Mouse (Mus musculus): ENCODE data around the gene Zc3h13. TPM values are rescaled to one million over a fixed set of nuclear protein-coding genes. Genes with fewer than 3 reads are reported as not detected.

The Zc3h13 gene
- polyA plus RNA-seq, 1 experiment from 2014 or later, result 19.2 TPM

- Histone ChIP-seq H3K9me3 (replicated peaks) (no peaks in the 10 kb centered on the region), H3K4me1 (replicated peaks) (no peaks in the 10 kb centered on the region), H3K27me3 (no peaks in the 10 kb centered on the region), H3K9ac (no peak overlapping the region), H3K36me3 (peaks cover 53% of the 10 kb centered on the region), H3K4me3 (no peak overlapping the region), H3K4me2 (no peak overlapping the region), H3K27ac (no peak overlapping the region)
- 82% methylated on average over 8 of the region's 8 CpGs for WGBS
- no peak for ATAC-seq (replicated peaks; ENCODE audit: insufficient number of reproducible peaks, insufficient read depth, low FRiP score, low read depth)
Measured at GRCm38 (mm10) chr14:75328062-75328461, 43.9 kb downstream of the Zc3h13 start.

- no peak overlapping the region for H3K27ac ChIP-seq
- H3K4me3 ChIP-seq, result no peak overlapping the region
- H3K27me3 ChIP-seq, result no peaks in the 10 kb centered on the region
- H3K4me1 ChIP-seq (replicated peaks), result no peaks in the 10 kb centered on the region
- WGBS, result 87% methylated on average over 6 of the region's 6 CpGs
- no peak for ATAC-seq (replicated peaks; ENCODE audit: insufficient number of reproducible peaks, insufficient read depth, low FRiP score, low read depth)
- no peak overlapping the region for H3K9ac ChIP-seq
- no peak overlapping the region for H3K4me2 ChIP-seq
- H3K36me3 ChIP-seq, result peaks cover 46% of the 10 kb centered on the region
- no peaks in the 10 kb centered on the region for H3K9me3 ChIP-seq (replicated peaks)
Measured at GRCm38 (mm10) chr14:75330621-75331020, 46.4 kb downstream of the Zc3h13 start.

GRCm38 (mm10) chr14:75334321-75334720 lies 50.1 kb downstream of the Zc3h13 start:
- 89% methylated on average over 4 of the region's 4 CpGs for WGBS
- Histone ChIP-seq H3K4me1 (replicated peaks) (no peaks in the 10 kb centered on the region), H3K4me3 (no peak overlapping the region), H3K27me3 (no peaks in the 10 kb centered on the region), H3K4me2 (no peak overlapping the region), H3K27ac (no peak overlapping the region), H3K36me3 (peaks cover 66% of the 10 kb centered on the region), H3K9me3 (replicated peaks) (no peaks in the 10 kb centered on the region), H3K9ac (no peak overlapping the region)
- ATAC-seq (replicated peaks; ENCODE audit: insufficient number of reproducible peaks, insufficient read depth, low FRiP score, low read depth), result no peak

GRCm38 (mm10) chr14:75337884-75338283 lies 53.7 kb downstream of the Zc3h13 start:
- ATAC-seq (replicated peaks; ENCODE audit: insufficient number of reproducible peaks, insufficient read depth, low FRiP score, low read depth), result no peak
- 94% methylated on average over 2 of the region's 2 CpGs for WGBS
- no peak overlapping the region for H3K9ac ChIP-seq

GRCm38 (mm10) chr14:75346041-75346440 lies 61.9 kb downstream of the Zc3h13 start:
- Histone ChIP-seq H3K4me1 (replicated peaks) (no peaks in the 10 kb centered on the region), H3K27ac (no peak overlapping the region), H3K27me3 (no peaks in the 10 kb centered on the region), H3K36me3 (peaks cover 16% of the 10 kb centered on the region), H3K9ac (no peak overlapping the region), H3K4me2 (no peak overlapping the region), H3K4me3 (no peak overlapping the region), H3K9me3 (replicated peaks) (no peaks in the 10 kb centered on the region)
- no peak for ATAC-seq (replicated peaks; ENCODE audit: insufficient number of reproducible peaks, insufficient read depth, low FRiP score, low read depth)
- 77% methylated on average over 5 of the region's 5 CpGs for WGBS

More at GRCm38 (mm10) chr14:75337884-75338283, 53.7 kb downstream of the Zc3h13 start:
- Histone ChIP-seq H3K4me3 (no peak overlapping the region), H3K9me3 (replicated peaks) (no peaks in the 10 kb centered on the region), H3K27me3 (no peaks in the 10 kb centered on the region), H3K36me3 (peaks cover 51% of the 10 kb centered on the region), H3K27ac (no peak overlapping the region), H3K4me1 (replicated peaks) (no peaks in the 10 kb centered on the region), H3K4me2 (no peak overlapping the region)

- no peak overlapping the region for H3K27ac ChIP-seq
- no peaks in the 10 kb centered on the region for H3K27me3 ChIP-seq
- WGBS, result 56% methylated on average over 4 of the region's 4 CpGs
- H3K4me1 ChIP-seq (replicated peaks), result no peaks in the 10 kb centered on the region
- H3K36me3 ChIP-seq, result no peaks in the 10 kb centered on the region
- no peak overlapping the region for H3K4me2 ChIP-seq
- ATAC-seq (replicated peaks; ENCODE audit: insufficient number of reproducible peaks, insufficient read depth, low FRiP score, low read depth), result no peak
- H3K9me3 ChIP-seq (replicated peaks), result no peaks in the 10 kb centered on the region
- no peak overlapping the region for H3K4me3 ChIP-seq
- no peak overlapping the region for H3K9ac ChIP-seq
Measured at GRCm38 (mm10) chr14:75351626-75352025, 67.5 kb downstream of the Zc3h13 start.

- H3K4me3 ChIP-seq, result no peak overlapping the region
- no peak overlapping the region for H3K9ac ChIP-seq
- peaks cover 3% of the 10 kb centered on the region; the same call in 1 of the 2 replicates for H3K27me3 ChIP-seq
- WGBS, result 72% methylated on average over 6 of the region's 6 CpGs
- no peak for ATAC-seq (replicated peaks; ENCODE audit: insufficient number of reproducible peaks, insufficient read depth, low FRiP score, low read depth)
- H3K27ac ChIP-seq, result no peak overlapping the region
- no peak overlapping the region for H3K4me2 ChIP-seq
- H3K36me3 ChIP-seq, result no peaks in the 10 kb centered on the region
- no peaks in the 10 kb centered on the region for H3K9me3 ChIP-seq (replicated peaks)
- H3K4me1 ChIP-seq (replicated peaks), result no peaks in the 10 kb centered on the region
Measured at GRCm38 (mm10) chr14:75363316-75363715, 79.1 kb downstream of the Zc3h13 start.

GRCm38 (mm10) chr14:75365301-75366035 lies 81.3 kb downstream of the Zc3h13 start:
- peaks cover 3% of the 10 kb centered on the region; the same call in 1 of the 2 replicates for H3K27me3 ChIP-seq
- no peak overlapping the region for H3K4me2 ChIP-seq
- no peaks in the 10 kb centered on the region for H3K4me1 ChIP-seq (replicated peaks)
- 79% methylated on average over 9 of the region's 9 CpGs for WGBS
- H3K27ac ChIP-seq, result no peak overlapping the region
- H3K9me3 ChIP-seq (replicated peaks), result no peaks in the 10 kb centered on the region
- no peak overlapping the region for H3K9ac ChIP-seq
- ATAC-seq (replicated peaks; ENCODE audit: insufficient number of reproducible peaks, insufficient read depth, low FRiP score, low read depth), result no peak
- no peak overlapping the region for H3K4me3 ChIP-seq
- H3K36me3 ChIP-seq, result no peaks in the 10 kb centered on the region

- peak; percentile 43; the same call in 1 of the 2 replicates for ATAC-seq (replicated peaks; ENCODE audit: insufficient number of reproducible peaks, insufficient read depth, low FRiP score, low read depth)
- Histone ChIP-seq H3K27me3 (peaks cover 3% of the 10 kb centered on the region; the same call in 1 of the 2 replicates), H3K4me1 (replicated peaks) (no peaks in the 10 kb centered on the region), H3K4me3 (no peak overlapping the region), H3K27ac (no peak overlapping the region), H3K9me3 (replicated peaks) (no peaks in the 10 kb centered on the region), H3K9ac (no peak overlapping the region), H3K36me3 (no peaks in the 10 kb centered on the region), H3K4me2 (no peak overlapping the region)
- 22% methylated on average over 11 of the region's 11 CpGs for WGBS
Measured at GRCm38 (mm10) chr14:75366741-75367140, 82.6 kb downstream of the Zc3h13 start.

- H3K4me2 ChIP-seq, result no peak overlapping the region
- WGBS, result 31% methylated on average over 3 of the region's 3 CpGs
Measured at GRCm38 (mm10) chr14:75367503-75367902, 83.3 kb downstream of the Zc3h13 start.

GRCm38 (mm10) chr14:75369880-75370279 lies 85.7 kb downstream of the Zc3h13 start:
- no peak for ATAC-seq (replicated peaks; ENCODE audit: insufficient number of reproducible peaks, insufficient read depth, low FRiP score, low read depth)
- WGBS, result 63% methylated on average over 5 of the region's 5 CpGs
- H3K27ac ChIP-seq, result no peak overlapping the region
- peaks cover 3% of the 10 kb centered on the region; the same call in 1 of the 2 replicates for H3K27me3 ChIP-seq
- no peak overlapping the region for H3K4me2 ChIP-seq
- no peak overlapping the region for H3K9ac ChIP-seq
- no peaks in the 10 kb centered on the region for H3K9me3 ChIP-seq (replicated peaks)
- no peaks in the 10 kb centered on the region for H3K36me3 ChIP-seq
- no peaks in the 10 kb centered on the region for H3K4me1 ChIP-seq (replicated peaks)
- H3K4me3 ChIP-seq, result no peak overlapping the region

More at GRCm38 (mm10) chr14:75367503-75367902, 83.3 kb downstream of the Zc3h13 start:
- Histone ChIP-seq H3K4me3 (no peak overlapping the region), H3K4me1 (replicated peaks) (no peaks in the 10 kb centered on the region), H3K9ac (no peak overlapping the region), H3K9me3 (replicated peaks) (no peaks in the 10 kb centered on the region), H3K27me3 (peaks cover 3% of the 10 kb centered on the region; the same call in 1 of the 2 replicates), H3K27ac (no peak overlapping the region), H3K36me3 (no peaks in the 10 kb centered on the region)
- no peak for ATAC-seq (replicated peaks; ENCODE audit: insufficient number of reproducible peaks, insufficient read depth, low FRiP score, low read depth)

Measured in heart, embryonic 15.5 days (tissue).